Mouse (Mus musculus) gastrocnemius, postnatal 4 days (tissue): Measurements from ENCODE around the gene Ube2m. TPM values are rescaled to one million over a fixed set of nuclear protein-coding genes. Genes with fewer than 3 reads are reported as not detected.
"Not testable (repeated sequence)": the region's sequence is repeated elsewhere in the genome, so short reads cannot be mapped to it uniquely, and the experiment has no call there.

Experiments
- DNase-seq, 2 experiments: peaks; one replicate each; pipeline ENCODE4 v3.0.0; 2021 to 2022; ENCODE audit warnings: low spot score in 2 of 2, mixed read lengths in 2 of 2
- long read RNA-seq, 2 experiments: library from polyadenylated mRNA; stranded (forward); transcript quantifications; one replicate each; pipeline ENCODE4 v2.0.0; 2021
- total RNA-seq, 2 experiments: library from RNA; stranded (reverse); gene quantifications; 2 replicates each; pipeline ENCODE4 v1.2.3; 2021

Ube2m gene
- total RNA-seq = 100 to 1,000 TPM; 163 to 175 TPM
- long read RNA-seq, experiment 1, transcript Ube2m-201 (6 exons, 1,472 nt) = major isoform, 361 of 363 reads
- long read RNA-seq, experiment 1, partial matches to known transcripts = 0 of 363 reads
- long read RNA-seq, experiment 1, other reads (novel, unspliced or antisense) = 0 of 363 reads
- long read RNA-seq, experiment 2, transcript Ube2m-201 (6 exons, 1,472 nt) = major isoform, 256 of 263 reads
- long read RNA-seq, experiment 2, partial matches to known transcripts = 0 of 263 reads
- long read RNA-seq, experiment 2, other reads (novel, unspliced or antisense) = 5 of 263 reads

GRCm38 (mm10) chr7:13037901-13038555, at the start of gene Ube2m:
Gene Ube2m (minus strand): TSS chr7:13038275.
- DNase-seq = peak; percentile 99

GRCm38 (mm10) chr7:13072293-13072692, 34.2 kb upstream of the Ube2m start:
- DNase-seq = no peak

DNA sequence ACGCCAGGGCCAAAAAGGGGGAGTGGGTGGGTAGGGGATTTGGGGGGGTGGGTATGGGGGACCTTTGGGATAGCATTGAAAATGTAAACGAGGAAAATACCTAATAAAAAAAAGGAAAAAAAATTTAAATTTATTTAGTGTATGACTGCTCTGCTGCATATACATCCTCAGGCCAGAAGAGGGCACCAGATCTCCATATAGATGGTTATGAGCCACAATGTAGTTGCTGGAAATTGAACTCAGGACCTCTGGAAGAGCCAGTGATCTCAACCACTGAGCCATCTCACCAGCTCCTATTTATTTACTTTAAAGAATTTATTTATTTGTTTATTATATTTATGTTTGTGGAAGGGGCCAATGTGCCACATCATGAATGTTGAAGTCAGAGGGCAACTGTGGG, 25.3 kb upstream of the Ube2m start:
- not testable (repeated sequence) for DNase-seq

- DNase-seq = no peak
These were observed 21.5 kb upstream of the Ube2m start for GRCm38 (mm10) chr7:13059536-13059935.

DNA sequence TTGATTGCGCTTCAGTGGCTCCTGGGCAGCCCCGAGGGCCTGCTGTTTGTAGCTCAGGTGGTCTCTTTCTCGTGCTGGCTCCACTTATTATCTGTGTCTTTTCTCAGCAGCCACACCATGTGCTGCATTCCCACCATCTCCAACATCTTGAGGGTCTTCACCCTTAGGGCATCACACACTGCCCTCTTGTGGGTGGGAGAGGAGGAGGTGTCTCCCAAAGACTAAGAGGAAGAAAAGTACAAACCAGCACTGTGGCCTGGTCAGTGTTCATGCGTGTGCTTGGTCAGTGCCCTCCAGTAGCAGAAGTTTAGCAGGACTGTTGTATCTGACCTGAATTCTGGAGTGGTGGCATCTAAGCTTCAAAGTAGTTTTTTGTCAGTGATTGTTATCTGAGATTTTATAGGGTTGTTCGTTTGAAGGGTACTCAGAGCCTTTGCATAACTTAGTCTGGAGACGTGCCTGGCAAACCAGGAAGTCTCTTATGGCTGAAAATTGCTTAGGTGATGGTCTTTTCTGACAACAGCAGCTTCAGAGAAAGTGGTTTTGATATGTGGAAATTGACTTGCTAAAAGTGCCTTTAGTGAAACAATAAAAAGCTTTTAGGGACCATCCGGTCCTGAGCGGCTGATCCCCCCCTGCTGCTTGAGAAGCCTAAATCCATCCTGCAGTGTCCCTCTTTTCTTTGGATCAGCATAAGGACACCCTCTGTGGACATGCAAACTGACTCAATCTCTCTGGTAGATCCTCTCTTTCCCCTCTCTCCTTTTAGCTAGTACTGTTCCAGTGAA, 19.0 kb upstream of the Ube2m start:
- no peak for DNase-seq

GRCm38 (mm10) chr7:13054287-13055010, 16.4 kb upstream of the Ube2m start, which contains the start of gene Mzf1:
Gene Mzf1 (minus strand): TSS chr7:13054764.
- peak; percentile 71 to 90 for DNase-seq

DNA sequence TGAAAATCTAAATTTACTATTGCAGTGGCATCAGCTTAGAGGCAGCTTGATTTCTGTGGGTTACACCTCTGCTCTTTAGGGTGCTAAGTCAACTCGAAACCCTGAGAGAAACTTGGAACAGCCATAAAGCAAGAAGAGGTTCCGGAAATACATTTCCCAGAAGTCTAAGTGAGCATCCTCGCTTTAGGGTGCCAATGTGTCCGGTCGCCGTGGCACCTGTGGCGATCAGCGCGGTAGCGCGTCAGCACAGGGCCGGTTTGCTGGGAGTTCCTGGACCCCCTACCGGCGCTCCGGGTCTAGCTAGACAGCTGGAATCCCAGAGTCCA, 15.8 kb upstream of the Ube2m start:
- DNase-seq = no peak

- no peak for DNase-seq
These were observed 15.4 kb upstream of the Ube2m start for GRCm38 (mm10) chr7:13053501-13053900.

GRCm38 (mm10) chr7:13053001-13053400, 14.9 kb upstream of the Ube2m start:
- DNase-seq = no peak

DNA sequence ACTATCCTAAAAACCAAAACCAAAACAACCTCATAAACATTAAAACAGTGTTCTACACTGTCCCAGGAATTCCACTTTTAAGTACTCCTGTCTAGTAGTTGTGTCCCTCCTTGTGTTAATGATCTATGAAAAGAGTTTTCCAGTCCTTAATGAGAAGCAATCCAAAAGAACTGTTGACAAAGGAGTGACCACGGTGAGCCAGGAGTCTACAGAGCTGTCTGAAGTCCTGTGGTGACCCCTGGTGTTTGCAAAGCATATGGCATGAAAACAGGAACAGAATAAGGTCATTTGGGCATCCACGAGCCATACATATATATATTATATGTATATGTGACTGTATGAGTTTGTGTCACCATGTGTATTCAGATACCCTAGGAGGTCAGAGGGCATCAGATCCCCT, 8.0 kb upstream of the Ube2m start:
- no peak for DNase-seq

- DNase-seq = no peak
These were observed 6.2 kb upstream of the Ube2m start for GRCm38 (mm10) chr7:13044254-13044625.

GRCm38 (mm10) chr7:13043445-13044253, 5.6 kb upstream of the Ube2m start:
- DNase-seq = peak in 1 of 2 experiments; percentile 33

GRCm38 (mm10) chr7:13043120-13043444, 5.0 kb upstream of the Ube2m start:
- DNase-seq = no peak

GRCm38 (mm10) chr7:13042511-13042910, 4.4 kb upstream of the Ube2m start:
- no peak for DNase-seq

- no peak for DNase-seq
These were observed 3.2 kb upstream of the Ube2m start for GRCm38 (mm10) chr7:13041256-13041655.

GRCm38 (mm10) chr7:13039181-13039580, 1.1 kb upstream of the Ube2m start:
- DNase-seq = no peak

GRCm38 (mm10) chr7:13038621-13039169, 620 bp upstream of the Ube2m start:
- no peak for DNase-seq

GRCm38 (mm10) chr7:13037366-13037765, 709 bp downstream of the Ube2m start:
- no peak for DNase-seq

GRCm38 (mm10) chr7:13036806-13037205, 1.3 kb downstream of the Ube2m start:
- DNase-seq = no peak

- DNase-seq = no peak
These were observed 2.7 kb downstream of the Ube2m start for GRCm38 (mm10) chr7:13035211-13035855.
